Mouse (Mus musculus) liver, embryonic 12.5 days (tissue): ENCODE measurements at regions not wholly inside any gene's neighbourhood (a gene's known extent, or its start where the extent isn't known, plus 50 kb on each side); places are given as distances from the start of the nearest gene placed in this dataset.

Source experiments
- ATAC-seq: fragments of 200-750 bp; cut with Nextera tagmentation; 2 replicates; pipeline ENCODE4 v1.8.0; 2017; ENCODE audit warnings: moderate number of reproducible peaks, mild to moderate bottlenecking, moderate library complexity
- H3K27ac ChIP-seq: fragments of 300-500 bp; sonication (generic); 2 replicates; pipeline ENCODE4 v1.5.1; 2016; ENCODE audit warnings: mild to moderate bottlenecking
- H3K27me3 ChIP-seq: fragments of 300-500 bp; sonication (generic); replicated peaks from 2 replicates; pipeline ENCODE4 v1.6.1; 2016; ENCODE audit warnings: mild to moderate bottlenecking, moderate library complexity
- H3K36me3 ChIP-seq: fragments of 300-500 bp; sonication (generic); 2 replicates; pipeline ENCODE4 v1.6.1; 2016; ENCODE audit warnings: mild to moderate bottlenecking, moderate library complexity
- H3K4me1 ChIP-seq: fragments of 300-500 bp; sonication (generic); 2 replicates; pipeline ENCODE4 v1.6.1; 2016
- H3K4me2 ChIP-seq: fragments of 300-500 bp; sonication (generic); 2 replicates; pipeline ENCODE4 v1.6.1; 2016; ENCODE audit warnings: mild to moderate bottlenecking, moderate library complexity
- H3K4me3 ChIP-seq: fragments of 300-500 bp; sonication (generic); 2 replicates; pipeline ENCODE4 v1.5.1; 2016; ENCODE audit warnings: mild to moderate bottlenecking, moderate library complexity
- H3K9ac ChIP-seq: fragments of 300-500 bp; sonication (generic); 2 replicates; pipeline ENCODE4 v1.6.1; 2016; ENCODE audit warnings: mild to moderate bottlenecking, moderate library complexity
- H3K9me3 ChIP-seq: fragments of 300-500 bp; sonication (generic); replicated peaks from 2 replicates; pipeline ENCODE4 v1.6.1; 2016; ENCODE audit warnings: mild to moderate bottlenecking, moderate library complexity
- WGBS: fragments of 180-500 bp; shearing (Covaris S2); methylation state at CpG from one replicate; pipeline ENCODE4 v1.1.7; 2016; ENCODE audit not compliant: insufficient replicate concordance; 5-methylcytosine and 5-hydroxymethylcytosine counted together

- ATAC-seq: no peak
- Histone ChIP-seq H3K27ac (no peak overlapping the region), H3K9ac (no peak overlapping the region), H3K4me3 (no peak overlapping the region), H3K4me2 (no peak overlapping the region), H3K9me3 (no peaks in the 10 kb centered on the region), H3K36me3 (no peaks in the 10 kb centered on the region), H3K4me1 (no peaks in the 10 kb centered on the region), H3K27me3 (no peaks in the 10 kb centered on the region)
- 41% methylated on average over 1 of the region's 1 CpGs for WGBS
Measured at GRCm38 (mm10) chr2:46533395-46533794, 1416.2 kb upstream of the Zeb2 start.

GRCm38 (mm10) chr2:46530686-46531085 is 1413.5 kb upstream of the Zeb2 start:
- Histone ChIP-seq H3K9ac (no peak overlapping the region), H3K9me3 (no peaks in the 10 kb centered on the region), H3K27me3 (no peaks in the 10 kb centered on the region), H3K36me3 (no peaks in the 10 kb centered on the region), H3K27ac (no peak overlapping the region), H3K4me1 (no peaks in the 10 kb centered on the region), H3K4me2 (no peak overlapping the region), H3K4me3 (no peak overlapping the region)
- WGBS: 75% methylated on average over 1 of the region's 1 CpGs
- no peak for ATAC-seq

DNA sequence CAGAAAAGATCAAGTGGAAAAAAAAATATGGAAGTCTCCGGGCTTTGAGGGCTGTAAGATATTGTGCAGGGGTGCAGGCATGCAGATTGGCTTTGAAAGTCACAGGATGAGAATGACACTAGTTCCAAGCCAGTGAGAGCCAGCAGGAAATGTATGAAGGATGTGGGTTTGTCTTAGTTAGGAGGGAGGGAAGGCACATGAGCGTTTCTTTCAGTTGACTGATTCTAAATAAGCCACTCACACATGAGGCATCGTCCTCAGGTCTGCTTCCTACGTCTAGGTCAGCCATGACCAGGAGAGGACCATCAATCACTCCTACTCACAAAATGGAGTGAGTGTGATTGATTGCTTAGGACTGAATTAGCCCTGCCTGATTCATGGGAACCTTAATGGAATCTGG is 1408.0 kb upstream of the Zeb2 start:
- Histone ChIP-seq H3K4me2 (no peak overlapping the region), H3K27ac (no peak overlapping the region)
- ATAC-seq: no peak

DNA sequence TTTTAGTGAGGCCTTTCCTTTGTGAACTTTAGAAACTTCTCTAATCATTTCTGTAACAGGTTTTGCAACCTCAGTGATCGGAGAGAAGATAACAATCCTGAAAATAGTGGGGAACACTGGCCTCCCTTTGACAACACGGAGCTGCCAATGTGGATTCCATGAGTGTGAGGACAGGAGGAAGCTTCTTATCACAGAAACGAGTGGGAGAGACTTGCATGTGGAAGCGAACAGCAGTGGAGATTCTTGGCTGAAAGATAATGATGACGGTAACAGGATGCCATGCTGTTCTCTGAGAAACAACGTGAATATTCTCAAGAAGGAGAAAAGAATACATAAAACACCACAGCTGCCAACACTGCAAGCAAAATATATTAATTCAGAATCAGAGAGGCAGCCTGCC is 1407.4 kb upstream of the Zeb2 start:
- no peaks in the 10 kb centered on the region for H3K9me3 ChIP-seq
- H3K36me3 ChIP-seq: no peaks in the 10 kb centered on the region
- no peak overlapping the region for H3K4me2 ChIP-seq
- no peak overlapping the region for H3K9ac ChIP-seq
- H3K27me3 ChIP-seq: no peaks in the 10 kb centered on the region
- no peak overlapping the region for H3K4me3 ChIP-seq
- ATAC-seq: no peak
- no peak overlapping the region for H3K27ac ChIP-seq
- no peaks in the 10 kb centered on the region for H3K4me1 ChIP-seq
- WGBS: 23% methylated on average over 6 of the region's 6 CpGs

More for the DNA sequence above, 1408.0 kb upstream of the Zeb2 start:
- WGBS: 24% methylated on average over 4 of the region's 4 CpGs
- Histone ChIP-seq H3K36me3 (no peaks in the 10 kb centered on the region), H3K27me3 (no peaks in the 10 kb centered on the region), H3K9me3 (no peaks in the 10 kb centered on the region), H3K4me1 (no peaks in the 10 kb centered on the region), H3K4me3 (no peak overlapping the region), H3K9ac (no peak overlapping the region)

- H3K36me3 ChIP-seq: no peaks in the 10 kb centered on the region
- no peak overlapping the region for H3K4me2 ChIP-seq
- ATAC-seq: no peak
- no peaks in the 10 kb centered on the region for H3K9me3 ChIP-seq
- H3K4me3 ChIP-seq: no peak overlapping the region
- no peaks in the 10 kb centered on the region for H3K27me3 ChIP-seq
- H3K4me1 ChIP-seq: no peaks in the 10 kb centered on the region
- H3K9ac ChIP-seq: no peak overlapping the region
- WGBS: 62% methylated on average over 5 of the region's 5 CpGs
- H3K27ac ChIP-seq: no peak overlapping the region
Measured at GRCm38 (mm10) chr2:46521147-46521965, 1404.2 kb upstream of the Zeb2 start.

- H3K27ac ChIP-seq: no peak overlapping the region
- H3K4me3 ChIP-seq: no peak overlapping the region
- 53% methylated on average over 2 of the region's 2 CpGs for WGBS
- H3K9me3 ChIP-seq: no peaks in the 10 kb centered on the region
- no peak overlapping the region for H3K9ac ChIP-seq
- no peaks in the 10 kb centered on the region for H3K27me3 ChIP-seq
- H3K36me3 ChIP-seq: no peaks in the 10 kb centered on the region
- H3K4me1 ChIP-seq: no peaks in the 10 kb centered on the region
- no peak overlapping the region for H3K4me2 ChIP-seq
- ATAC-seq: no peak
Measured at GRCm38 (mm10) chr2:46512237-46513028, 1395.2 kb upstream of the Zeb2 start.

GRCm38 (mm10) chr2:46506951-46507350 is 1389.8 kb upstream of the Zeb2 start:
- 58% methylated on average over 1 of the region's 1 CpGs for WGBS
- no peaks in the 10 kb centered on the region for H3K9me3 ChIP-seq
- no peak for ATAC-seq
- H3K27me3 ChIP-seq: no peaks in the 10 kb centered on the region
- H3K4me2 ChIP-seq: no peak overlapping the region
- no peak overlapping the region for H3K9ac ChIP-seq
- no peak overlapping the region for H3K4me3 ChIP-seq
- H3K4me1 ChIP-seq: no peaks in the 10 kb centered on the region
- no peak overlapping the region for H3K27ac ChIP-seq
- no peaks in the 10 kb centered on the region for H3K36me3 ChIP-seq

DNA sequence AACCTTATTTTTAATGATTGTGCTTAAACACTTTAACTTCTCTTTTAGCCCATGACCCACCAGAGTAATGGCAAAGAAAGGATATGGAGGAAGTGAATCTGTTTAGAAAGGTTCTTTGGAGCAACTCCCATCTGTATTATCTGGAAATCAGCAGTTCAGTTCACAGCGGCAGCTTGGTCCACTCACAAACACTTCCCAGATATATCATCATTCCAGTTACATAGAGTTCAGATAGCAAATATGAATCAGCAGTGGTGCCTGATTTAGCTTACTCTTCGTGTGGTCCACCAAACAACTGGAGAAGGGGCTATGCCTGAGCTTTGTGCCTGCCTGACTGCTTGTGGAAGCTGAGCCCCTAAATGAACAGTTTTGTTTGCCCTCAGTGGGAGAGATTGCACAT is 1385.9 kb upstream of the Zeb2 start:
- no peak for ATAC-seq

GRCm38 (mm10) chr2:46492299-46492698 is 1375.1 kb upstream of the Zeb2 start:
- H3K27ac ChIP-seq: no peak overlapping the region
- H3K4me1 ChIP-seq: no peaks in the 10 kb centered on the region
- no peaks in the 10 kb centered on the region for H3K36me3 ChIP-seq
- ATAC-seq: no peak
- no peak overlapping the region for H3K4me2 ChIP-seq
- no peak overlapping the region for H3K4me3 ChIP-seq
- H3K9me3 ChIP-seq: no peaks in the 10 kb centered on the region
- H3K9ac ChIP-seq: no peak overlapping the region
- no peaks in the 10 kb centered on the region for H3K27me3 ChIP-seq
- WGBS: 78% methylated on average over 2 of the region's 2 CpGs

More for the DNA sequence above, 1385.9 kb upstream of the Zeb2 start:
- Histone ChIP-seq H3K4me3 (no peak overlapping the region), H3K27ac (no peak overlapping the region), H3K9me3 (no peaks in the 10 kb centered on the region), H3K36me3 (no peaks in the 10 kb centered on the region), H3K4me1 (no peaks in the 10 kb centered on the region), H3K27me3 (no peaks in the 10 kb centered on the region), H3K4me2 (no peak overlapping the region), H3K9ac (no peak overlapping the region)
- WGBS: 59% methylated on average over 2 of the region's 2 CpGs

DNA sequence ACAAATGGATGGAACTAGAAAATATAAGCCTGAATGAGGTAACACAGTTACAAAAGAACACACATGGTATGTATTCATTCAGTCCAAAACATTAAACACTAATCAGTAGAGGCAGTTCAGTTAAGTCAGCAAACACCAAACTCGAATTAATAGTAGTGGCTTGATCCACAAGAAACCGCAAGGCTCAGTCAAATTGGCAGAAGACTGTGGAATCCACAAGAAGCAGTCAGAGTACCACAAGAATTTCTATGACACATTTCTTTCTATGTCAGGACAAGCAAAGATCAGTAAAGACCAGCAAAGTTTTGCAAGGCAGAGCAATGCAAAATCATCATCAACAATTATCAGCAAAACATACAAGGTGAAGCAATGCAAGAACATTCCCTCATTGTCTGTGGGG is 1373.9 kb upstream of the Zeb2 start:
- no peaks in the 10 kb centered on the region for H3K4me1 ChIP-seq
- H3K36me3 ChIP-seq: no peaks in the 10 kb centered on the region
- H3K9ac ChIP-seq: no peak overlapping the region
- H3K27ac ChIP-seq: no peak overlapping the region
- no peaks in the 10 kb centered on the region for H3K27me3 ChIP-seq
- no peak overlapping the region for H3K4me3 ChIP-seq
- no peak for ATAC-seq
- H3K9me3 ChIP-seq: no peaks in the 10 kb centered on the region
- no peak overlapping the region for H3K4me2 ChIP-seq
- 74% methylated on average over 2 of the region's 2 CpGs for WGBS

GRCm38 (mm10) chr2:46468936-46469629 is 1351.9 kb upstream of the Zeb2 start:
- ATAC-seq: no peak
- 59% methylated on average over 5 of the region's 5 CpGs for WGBS

GRCm38 (mm10) chr2:46465389-46465788 is 1348.2 kb upstream of the Zeb2 start:
- no peaks in the 10 kb centered on the region for H3K27me3 ChIP-seq
- ATAC-seq: no peak
- no peak overlapping the region for H3K4me3 ChIP-seq
- no peak overlapping the region for H3K27ac ChIP-seq
- no peak overlapping the region for H3K9ac ChIP-seq
- no peak overlapping the region for H3K4me2 ChIP-seq
- 53% methylated on average over 4 of the region's 4 CpGs for WGBS
- H3K36me3 ChIP-seq: no peaks in the 10 kb centered on the region
- H3K9me3 ChIP-seq: no peaks in the 10 kb centered on the region
- no peaks in the 10 kb centered on the region for H3K4me1 ChIP-seq

More at GRCm38 (mm10) chr2:46468936-46469629, 1351.9 kb upstream of the Zeb2 start:
- Histone ChIP-seq H3K4me2 (no peak overlapping the region), H3K9ac (no peak overlapping the region), H3K27ac (no peak overlapping the region), H3K9me3 (no peaks in the 10 kb centered on the region), H3K36me3 (no peaks in the 10 kb centered on the region), H3K4me1 (no peaks in the 10 kb centered on the region), H3K4me3 (no peak overlapping the region), H3K27me3 (no peaks in the 10 kb centered on the region)
